Mouse (Mus musculus): ENCODE data around the gene Ggct.

GRCm38 (mm10) chr6:54975616-54976015 is 17.1 kb downstream of the Ggct start:
- TF ChIP-seq CTCF (IDR thresholded peaks at IDR 0.05; ENCODE audit: borderline replicate concordance, control insufficient read depth, extremely low read depth, insufficient read depth, low read length, poor library complexity): no peak
- TF ChIP-seq POLR2A (IDR thresholded peaks at IDR 0.05; ENCODE audit: control insufficient read depth, extremely low read depth, insufficient read depth, low read length, poor library complexity): no peak
